Mouse (Mus musculus): Measurements from ENCODE around the gene Myo5a. TPM values are rescaled to one million over a fixed set of nuclear protein-coding genes. Genes with fewer than 3 reads are reported as not detected.

Gene Myo5a
- polyA plus RNA-seq, 1 experiment from 2014 or later: 23.9 TPM

- no peak for DNase-seq (ENCODE audit: low spot score)
- Histone ChIP-seq H3K4me3 (no peak overlapping the region), H3K27ac (no peak overlapping the region), H3K27me3 (ENCODE audit: insufficient read depth, poor library complexity, severe bottlenecking) (no peaks in the 10 kb centered on the region), H3K4me1 (replicated peaks) (no peaks in the 10 kb centered on the region), H3K9me3 (no peaks in the 10 kb centered on the region), H3K36me3 (peaks cover 58% of the 10 kb centered on the region)
- 92% methylated on average over 6 of the region's 6 CpGs for WGBS
These were observed 89.7 kb downstream of the Myo5a start for GRCm38 (mm10) chr9:75160525-75160924.

GRCm38 (mm10) chr9:75163650-75164049 lies 92.8 kb downstream of the Myo5a start:
- Histone ChIP-seq H3K4me1 (replicated peaks) (no peaks in the 10 kb centered on the region), H3K4me3 (no peak overlapping the region), H3K27ac (no peak overlapping the region), H3K36me3 (peaks cover 74% of the 10 kb centered on the region), H3K27me3 (ENCODE audit: insufficient read depth, poor library complexity, severe bottlenecking) (no peaks in the 10 kb centered on the region), H3K9me3 (no peaks in the 10 kb centered on the region)
- DNase-seq (ENCODE audit: low spot score): no peak

- Histone ChIP-seq H3K36me3 (peaks cover 88% of the 10 kb centered on the region), H3K27me3 (ENCODE audit: insufficient read depth, poor library complexity, severe bottlenecking) (no peaks in the 10 kb centered on the region), H3K4me1 (replicated peaks) (no peaks in the 10 kb centered on the region), H3K27ac (no peak overlapping the region), H3K9me3 (no peaks in the 10 kb centered on the region), H3K4me3 (no peak overlapping the region)
- 95% methylated on average over 3 of the region's 3 CpGs for WGBS
- DNase-seq (ENCODE audit: low spot score): no peak
These were observed 100.9 kb downstream of the Myo5a start for GRCm38 (mm10) chr9:75171721-75172120.

GRCm38 (mm10) chr9:75187646-75188260 lies 116.9 kb downstream of the Myo5a start:
- Histone ChIP-seq H3K27ac (no peak overlapping the region), H3K4me3 (no peak overlapping the region), H3K4me1 (replicated peaks) (no peaks in the 10 kb centered on the region), H3K27me3 (ENCODE audit: insufficient read depth, poor library complexity, severe bottlenecking) (no peaks in the 10 kb centered on the region), H3K36me3 (peaks cover 81% of the 10 kb centered on the region), H3K9me3 (no peaks in the 10 kb centered on the region)
- DNase-seq (ENCODE audit: low spot score): no peak
- 89% methylated on average over 3 of the region's 3 CpGs for WGBS

- Histone ChIP-seq H3K9me3 (no peaks in the 10 kb centered on the region), H3K36me3 (peaks cover 68% of the 10 kb centered on the region), H3K4me1 (replicated peaks) (0 out of 2 replicates have a peak, but pooled peaks cover 11% of the 10 kb centered on the region), H3K27me3 (ENCODE audit: insufficient read depth, poor library complexity, severe bottlenecking) (no peaks in the 10 kb centered on the region), H3K4me3 (no peak overlapping the region), H3K27ac (no peak overlapping the region; the same call in 1 of the 2 replicates)
- 50% methylated on average over 4 of the region's 4 CpGs for WGBS
- peak; percentile 12 for DNase-seq (ENCODE audit: low spot score)
These were observed 123.0 kb downstream of the Myo5a start for GRCm38 (mm10) chr9:75193858-75194257.

GRCm38 (mm10) chr9:75196335-75196734 lies 125.5 kb downstream of the Myo5a start:
- no peaks in the 10 kb centered on the region for H3K9me3 ChIP-seq
- no peak overlapping the region for H3K27ac ChIP-seq
- WGBS: 70% methylated on average over 2 of the region's 2 CpGs
- no peak overlapping the region for H3K4me3 ChIP-seq
- no peak for DNase-seq (ENCODE audit: low spot score)
- peaks cover 67% of the 10 kb centered on the region for H3K36me3 ChIP-seq
- H3K4me1 ChIP-seq (replicated peaks): 0 out of 2 replicates have a peak, but pooled peaks cover 11% of the 10 kb centered on the region
- H3K27me3 ChIP-seq (ENCODE audit: insufficient read depth, poor library complexity, severe bottlenecking): no peaks in the 10 kb centered on the region

GRCm38 (mm10) chr9:75197297-75197696 lies 126.5 kb downstream of the Myo5a start:
- Histone ChIP-seq H3K27me3 (ENCODE audit: insufficient read depth, poor library complexity, severe bottlenecking) (no peaks in the 10 kb centered on the region), H3K36me3 (peaks cover 73% of the 10 kb centered on the region), H3K4me3 (no peak overlapping the region), H3K27ac (peak overlapping the region; percentile 13), H3K4me1 (replicated peaks) (0 out of 2 replicates have a peak, but pooled peaks cover 11% of the 10 kb centered on the region), H3K9me3 (no peaks in the 10 kb centered on the region)
- no peak for DNase-seq (ENCODE audit: low spot score)
- WGBS: 52% methylated on average over 6 of the region's 6 CpGs

- H3K36me3 ChIP-seq: peaks cover 87% of the 10 kb centered on the region
- WGBS: 96% methylated on average over 1 of the region's 1 CpGs
These were observed 130.7 kb downstream of the Myo5a start for GRCm38 (mm10) chr9:75201506-75201905.

GRCm38 (mm10) chr9:75202036-75202435 lies 131.2 kb downstream of the Myo5a start:
- 96% methylated on average over 2 of the region's 2 CpGs for WGBS
- H3K27ac ChIP-seq: no peak overlapping the region
- H3K4me1 ChIP-seq (replicated peaks): no peaks in the 10 kb centered on the region
- H3K9me3 ChIP-seq: no peaks in the 10 kb centered on the region
- H3K27me3 ChIP-seq (ENCODE audit: insufficient read depth, poor library complexity, severe bottlenecking): no peaks in the 10 kb centered on the region
- DNase-seq (ENCODE audit: low spot score): no peak
- H3K4me3 ChIP-seq: no peak overlapping the region
- peaks cover 89% of the 10 kb centered on the region for H3K36me3 ChIP-seq

More at GRCm38 (mm10) chr9:75201506-75201905, 130.7 kb downstream of the Myo5a start:
- no peak overlapping the region for H3K27ac ChIP-seq
- H3K4me1 ChIP-seq (replicated peaks): no peaks in the 10 kb centered on the region
- no peaks in the 10 kb centered on the region for H3K9me3 ChIP-seq
- H3K4me3 ChIP-seq: no peak overlapping the region
- no peaks in the 10 kb centered on the region for H3K27me3 ChIP-seq (ENCODE audit: insufficient read depth, poor library complexity, severe bottlenecking)
- DNase-seq (ENCODE audit: low spot score): no peak

GRCm38 (mm10) chr9:75209246-75209645 lies 138.4 kb downstream of the Myo5a start:
- no peak overlapping the region for H3K27ac ChIP-seq
- no peak overlapping the region for H3K4me3 ChIP-seq
- DNase-seq (ENCODE audit: low spot score): no peak
- H3K27me3 ChIP-seq (ENCODE audit: insufficient read depth, poor library complexity, severe bottlenecking): no peaks in the 10 kb centered on the region
- no peaks in the 10 kb centered on the region for H3K4me1 ChIP-seq (replicated peaks)
- 95% methylated on average over 1 of the region's 1 CpGs for WGBS
- peaks cover 71% of the 10 kb centered on the region for H3K36me3 ChIP-seq
- H3K9me3 ChIP-seq: no peaks in the 10 kb centered on the region

- 73% methylated on average over 2 of the region's 2 CpGs for WGBS
- no peaks in the 10 kb centered on the region for H3K9me3 ChIP-seq
- peaks cover 72% of the 10 kb centered on the region for H3K36me3 ChIP-seq
- H3K27ac ChIP-seq: no peak overlapping the region
- H3K4me1 ChIP-seq (replicated peaks): no peaks in the 10 kb centered on the region
- no peak overlapping the region for H3K4me3 ChIP-seq
- no peak for DNase-seq (ENCODE audit: low spot score)
- H3K27me3 ChIP-seq (ENCODE audit: insufficient read depth, poor library complexity, severe bottlenecking): no peaks in the 10 kb centered on the region
These were observed 139.5 kb downstream of the Myo5a start for GRCm38 (mm10) chr9:75210269-75210668.

- no peak for DNase-seq (ENCODE audit: low spot score)
- Histone ChIP-seq H3K36me3 (peaks cover 83% of the 10 kb centered on the region), H3K4me3 (no peak overlapping the region), H3K4me1 (replicated peaks) (no peaks in the 10 kb centered on the region), H3K27ac (no peak overlapping the region), H3K27me3 (ENCODE audit: insufficient read depth, poor library complexity, severe bottlenecking) (no peaks in the 10 kb centered on the region), H3K9me3 (no peaks in the 10 kb centered on the region)
- WGBS: 92% methylated on average over 11 of the region's 11 CpGs
These were observed 144.1 kb downstream of the Myo5a start for GRCm38 (mm10) chr9:75214743-75215413.

GRCm38 (mm10) chr9:75219942-75220341 lies 149.1 kb downstream of the Myo5a start:
- 90% methylated on average over 5 of the region's 5 CpGs for WGBS
- H3K9me3 ChIP-seq: no peaks in the 10 kb centered on the region
- no peaks in the 10 kb centered on the region for H3K27me3 ChIP-seq (ENCODE audit: insufficient read depth, poor library complexity, severe bottlenecking)
- no peak overlapping the region for H3K27ac ChIP-seq
- H3K36me3 ChIP-seq: peaks cover 61% of the 10 kb centered on the region
- DNase-seq (ENCODE audit: low spot score): no peak
- peaks cover 4% of the 10 kb centered on the region; the same call in 1 of the 2 replicates for H3K4me1 ChIP-seq (replicated peaks)
- no peak overlapping the region for H3K4me3 ChIP-seq
